Mouse (Mus musculus) spleen, adult 10 weeks (tissue): ENCODE measurements around the gene Slc7a12. TPM values are rescaled to one million over a fixed set of nuclear protein-coding genes. Genes with fewer than 3 reads are reported as not detected.

Experiments used
- polyA plus RNA-seq: library from polyadenylated mRNA; stranded (reverse); fragments of 350-450 nt; fragmentation: Illumina TruSeq; extraction: RNeasy Lipid Tissue Mini Kit (QIAGEN cat#74804); gene quantifications from one replicate; pipeline ENCODE4 v1.2.3, GENCODE M21; 2015; ENCODE audit warnings: low replicate concordance; ENCODE audit not compliant: insufficient read depth

Slc7a12 gene
- not detected for polyA plus RNA-seq

DNA sequence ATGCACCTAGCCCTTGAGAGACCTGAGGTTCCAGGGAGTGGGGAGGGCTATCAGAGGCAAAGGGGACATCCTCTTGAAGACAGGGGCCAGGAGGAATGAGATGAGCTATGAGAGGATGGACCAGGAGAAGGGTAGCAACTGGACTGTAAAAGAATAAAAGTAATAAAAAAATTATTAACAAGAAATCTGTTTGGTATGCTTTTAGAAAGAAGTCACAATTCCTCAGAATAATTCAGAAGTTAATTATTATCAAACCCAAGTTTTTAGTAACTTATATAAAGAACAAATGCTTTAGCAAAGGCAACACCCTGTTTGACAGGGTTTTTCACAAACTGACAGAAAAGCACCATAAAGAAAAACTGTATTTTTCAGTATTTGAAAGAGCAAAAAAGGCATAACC is at the start of gene Slc7a12:
Gene Slc7a12, plus strand, starts transcription at position 301 of the 400 bp plus-strand sequence.

Other genes starting within 250 kb of the Slc7a12 start
- 290 TPM for gene 1810022K09Rik, start 130.6 kb downstream of the Slc7a12 start, polyA plus RNA-seq
- 4.6 TPM for gene Car13, start 161.0 kb downstream of the Slc7a12 start, polyA plus RNA-seq